Mouse (Mus musculus) lung, adult 2 months (tissue): ENCODE measurements at regions not wholly inside any gene's neighbourhood (a gene's known extent, or its start where the extent isn't known, plus 50 kb on each side); places are given as distances from the start of the nearest gene placed in this dataset.

Experiments
- CTCF ChIP-seq: fragments of 200-500 bp; IDR thresholded peaks from 2 replicates; pipeline ENCODE4 v1.5.1; 2011; ENCODE audit warnings: mild to moderate bottlenecking, low read length, control low read depth; ENCODE audit not compliant: insufficient read depth
- POLR2A ChIP-seq: fragments of 200-500 bp; IDR thresholded peaks from 2 replicates; pipeline ENCODE4 v1.6.1; 2011; ENCODE audit warnings: low read depth, mild to moderate bottlenecking, control low read depth, low read length, borderline replicate concordance; ENCODE audit errors: extremely low read depth

DNA sequence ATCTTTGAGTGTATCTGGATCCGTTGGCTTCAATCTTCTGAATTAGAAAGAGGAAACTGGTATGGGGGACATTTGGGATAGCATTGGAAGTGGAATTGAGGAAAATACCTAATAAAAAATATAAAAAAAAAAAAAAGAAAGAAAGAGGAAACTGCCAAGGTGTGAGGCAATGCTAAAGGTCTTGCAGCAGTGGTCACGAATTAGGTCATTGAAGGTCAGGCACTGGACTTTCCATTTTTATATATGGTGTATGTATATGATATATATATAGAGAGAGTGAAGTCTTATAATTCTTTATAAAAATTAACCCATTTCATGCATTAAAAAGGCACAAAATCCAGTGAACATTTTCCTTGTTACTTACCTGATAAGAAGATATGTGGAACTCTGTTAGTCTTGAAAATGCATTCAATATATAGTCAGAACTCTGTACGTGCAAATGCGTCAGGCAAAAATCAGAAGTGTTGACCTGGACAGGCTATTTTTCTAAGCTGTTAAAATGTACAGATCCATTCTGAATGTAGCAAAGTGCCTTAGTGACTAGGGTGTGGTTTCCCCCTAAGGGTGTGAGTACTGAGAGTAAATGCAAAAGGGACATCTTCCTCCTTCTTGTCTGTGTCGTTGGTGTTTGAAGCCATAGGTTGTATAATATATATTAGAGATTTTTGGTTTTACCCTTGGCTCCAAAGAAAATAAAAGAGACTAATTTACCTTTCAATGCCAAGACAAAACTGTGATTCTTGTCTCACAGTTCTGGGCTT lies 181.0 kb downstream of the Ube2e3 start:
- no peak for TF ChIP-seq POLR2A
- TF ChIP-seq CTCF: no peak
